Mouse (Mus musculus): Measurements from ENCODE around the gene Cela2a.

Gene Cela2a

DNA sequence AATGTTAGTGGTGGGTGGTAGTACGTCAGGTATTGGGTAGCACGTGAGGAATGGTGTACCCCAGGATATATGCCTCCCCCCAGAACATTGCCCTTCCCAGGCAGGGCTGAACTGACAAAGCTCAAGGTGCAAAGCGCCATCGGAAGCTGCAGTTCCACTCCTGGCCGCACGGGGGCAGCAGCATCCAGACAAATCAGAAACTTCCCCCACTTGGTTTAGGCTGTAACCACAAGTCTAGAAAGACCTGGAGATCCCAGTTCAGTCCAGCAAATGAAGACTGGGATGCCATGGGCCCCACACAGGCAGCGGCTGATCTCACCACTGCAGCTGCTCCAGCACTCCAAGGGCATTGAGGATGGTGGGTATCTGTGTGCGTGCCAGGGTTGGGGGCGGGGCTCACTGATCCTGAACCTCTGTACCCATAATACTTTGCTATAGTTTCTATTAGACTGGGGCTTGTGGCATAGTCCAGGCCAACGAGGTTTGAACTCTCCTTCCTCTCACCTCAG lies 31.5 kb upstream of the Cela2a start:
- DNase-seq, result peak; percentile 89 to 90

DNA sequence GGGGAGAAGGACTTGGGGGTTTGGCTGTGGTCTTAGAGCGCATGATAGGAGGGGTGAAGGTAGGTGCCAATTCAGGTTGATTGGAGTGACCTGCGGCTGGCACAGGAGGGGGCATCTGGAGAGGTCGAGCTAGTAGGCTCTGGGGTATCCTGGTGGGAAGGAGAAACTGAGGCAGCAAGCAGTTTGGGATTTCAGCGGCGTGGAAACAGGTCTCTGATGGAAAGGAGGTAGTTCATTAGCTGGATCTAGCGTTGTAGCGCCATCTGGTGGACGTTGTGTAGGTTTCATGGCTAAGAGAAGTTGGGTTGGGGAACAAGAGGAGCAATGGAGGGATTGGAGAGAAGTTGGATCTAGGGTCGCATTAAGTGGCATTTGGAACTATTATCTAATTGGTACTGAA lies 27.5 kb upstream of the Cela2a start:
- DNase-seq, result peak; percentile 71 to 74

DNA sequence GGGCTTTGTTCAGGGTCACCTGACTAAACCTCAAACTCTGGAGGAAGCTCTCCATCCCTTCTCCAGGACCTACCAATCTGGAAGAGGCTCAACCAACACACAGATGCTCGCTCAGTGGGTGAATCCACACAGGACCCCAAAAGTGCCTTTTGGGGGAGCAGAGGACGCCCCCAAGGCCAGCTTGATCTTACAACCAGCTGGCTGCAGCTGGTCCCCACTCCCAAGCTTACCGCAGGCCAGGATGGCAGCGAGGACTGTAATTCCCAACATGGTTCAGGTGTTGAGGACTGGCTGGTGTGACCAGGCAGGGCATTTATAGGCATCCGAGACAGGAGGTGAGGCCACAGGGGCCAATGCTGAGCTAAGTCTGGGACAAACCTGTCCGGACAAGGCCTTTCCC lies 20.0 kb upstream of the Cela2a start, which contains the start of gene Ctrc:
Gene Ctrc (minus strand): TSS at position 361 of the 400 bp plus-strand sequence.
- no peak for DNase-seq

DNA sequence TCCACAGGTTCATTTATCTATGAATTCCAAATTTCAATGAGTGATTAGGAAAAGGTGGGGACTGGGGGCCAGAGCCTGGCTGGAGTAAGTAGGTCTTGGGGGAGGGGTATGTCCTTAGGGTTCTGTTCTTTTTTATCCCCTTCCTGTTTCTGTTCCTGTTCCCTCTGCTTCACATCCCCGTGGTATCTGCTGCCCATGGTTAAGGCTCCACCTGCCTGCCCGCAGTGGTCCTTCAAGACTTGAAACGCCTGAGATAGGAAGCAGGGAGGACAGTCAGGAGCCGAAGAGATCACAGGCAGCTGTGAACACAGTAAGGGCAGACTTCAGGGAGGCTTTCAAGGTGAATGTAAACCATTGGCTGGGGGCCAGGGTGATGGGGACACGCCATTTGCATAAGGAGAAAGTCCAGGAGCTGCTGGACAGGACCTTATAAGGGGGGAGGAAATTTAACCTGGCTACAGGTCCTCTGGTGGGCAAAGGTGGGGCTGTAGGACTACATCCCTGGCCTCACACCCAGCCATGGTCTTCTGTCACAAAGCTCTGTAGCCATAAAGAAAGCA lies 8.7 kb upstream of the Cela2a start:
- DNase-seq, result peak in 1 of 2 experiments; percentile 34

DNA sequence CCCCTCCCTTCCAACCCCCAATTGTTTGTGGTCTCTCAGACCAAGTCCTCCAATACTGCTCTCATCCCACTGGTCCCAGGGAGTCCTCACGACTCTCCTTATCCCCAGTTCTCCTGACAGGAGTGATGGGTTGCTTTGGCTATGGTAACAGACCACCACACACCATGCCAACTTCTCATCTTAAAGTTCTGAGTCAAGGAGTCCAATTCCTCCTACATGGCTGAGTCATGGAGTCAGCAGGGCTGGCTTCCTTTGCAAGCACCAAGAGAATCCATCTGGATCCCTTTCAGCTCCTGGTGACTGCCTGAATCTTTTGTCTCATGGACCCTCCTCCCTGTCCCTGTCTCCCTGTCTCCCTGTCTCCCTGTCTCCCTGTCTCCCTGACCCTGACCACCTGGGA lies 8.0 kb upstream of the Cela2a start:
- no peak for DNase-seq

DNA sequence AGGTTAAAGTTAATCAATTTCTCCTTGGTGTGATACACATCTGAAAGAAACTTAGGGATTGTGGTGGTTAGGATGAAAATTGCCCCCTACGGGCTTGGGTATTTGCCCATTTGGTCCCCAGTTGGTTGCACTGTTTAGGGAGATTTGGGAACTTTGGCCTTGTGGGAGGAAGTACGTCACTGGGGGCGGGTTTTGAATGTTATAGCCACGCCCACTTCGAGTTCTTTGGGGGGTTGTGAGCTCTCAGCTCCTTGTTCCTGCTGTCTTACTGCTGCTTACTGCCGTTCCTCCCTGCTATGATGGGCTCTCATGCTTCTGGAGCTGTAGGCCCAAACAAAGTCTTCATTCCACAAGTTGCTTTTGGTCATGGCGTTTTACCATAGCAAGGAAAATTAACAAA lies 5.4 kb upstream of the Cela2a start:
- DNase-seq, result no peak

DNA sequence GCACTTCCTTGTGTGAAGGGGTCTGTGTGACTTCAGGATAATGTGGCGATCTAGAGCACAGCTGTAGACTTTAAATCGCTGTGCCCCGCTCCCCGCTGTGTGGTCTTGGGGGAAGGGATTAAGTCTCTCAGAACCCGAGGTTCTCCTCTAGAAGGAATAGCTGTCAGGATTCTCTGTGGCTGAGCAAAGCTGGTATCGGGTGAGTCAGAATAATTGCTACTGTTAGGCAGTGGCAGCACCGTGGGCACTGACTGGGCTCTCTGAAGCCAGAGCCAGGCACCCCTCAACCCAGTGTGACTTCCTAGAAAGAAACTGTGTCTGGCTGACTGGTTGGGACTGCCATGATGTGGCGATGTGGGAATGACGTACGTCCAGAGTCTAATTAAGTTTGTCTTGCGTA lies 4.4 kb upstream of the Cela2a start:
- no peak for DNase-seq

DNA sequence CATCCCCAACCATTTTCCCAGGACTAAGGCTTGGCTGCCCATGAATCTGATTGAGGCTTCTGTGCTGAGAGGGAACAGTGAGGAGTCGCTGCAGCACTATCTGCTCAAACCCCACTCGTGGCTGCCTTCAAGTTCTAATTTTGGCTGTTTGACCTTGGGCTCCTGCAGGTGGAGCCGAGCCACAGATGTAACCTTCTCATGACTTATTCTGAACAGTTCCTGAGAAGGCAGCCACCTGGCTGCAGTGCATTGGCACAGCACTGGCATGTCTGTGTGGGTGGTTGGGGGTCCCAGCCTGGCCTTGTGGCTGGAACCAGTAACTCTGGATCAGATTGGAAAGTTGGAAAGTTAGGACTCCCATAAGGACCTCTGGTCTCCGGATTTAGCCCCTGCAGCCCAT lies 2.2 kb upstream of the Cela2a start:
- no peak for DNase-seq

DNA sequence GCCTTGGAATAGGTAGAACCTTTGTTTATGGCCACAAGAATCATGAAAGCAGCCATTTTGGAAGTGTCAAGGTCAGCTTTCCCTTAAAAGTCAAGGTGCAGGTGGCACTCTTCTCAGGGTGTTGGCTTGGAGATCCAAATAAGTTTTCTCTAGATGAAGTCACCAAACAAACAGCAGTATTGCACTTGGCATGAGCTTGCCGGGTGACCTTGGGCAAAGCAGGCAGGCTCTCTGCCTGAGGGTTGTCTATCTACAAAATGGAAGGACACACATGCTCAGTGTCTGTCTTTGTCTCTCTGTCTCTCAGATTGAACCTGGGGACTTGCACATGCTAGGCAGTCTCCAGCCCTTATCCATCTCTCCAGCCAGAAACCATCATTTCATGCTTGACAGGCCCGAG lies 1.4 kb upstream of the Cela2a start:
- no peak for DNase-seq

DNA sequence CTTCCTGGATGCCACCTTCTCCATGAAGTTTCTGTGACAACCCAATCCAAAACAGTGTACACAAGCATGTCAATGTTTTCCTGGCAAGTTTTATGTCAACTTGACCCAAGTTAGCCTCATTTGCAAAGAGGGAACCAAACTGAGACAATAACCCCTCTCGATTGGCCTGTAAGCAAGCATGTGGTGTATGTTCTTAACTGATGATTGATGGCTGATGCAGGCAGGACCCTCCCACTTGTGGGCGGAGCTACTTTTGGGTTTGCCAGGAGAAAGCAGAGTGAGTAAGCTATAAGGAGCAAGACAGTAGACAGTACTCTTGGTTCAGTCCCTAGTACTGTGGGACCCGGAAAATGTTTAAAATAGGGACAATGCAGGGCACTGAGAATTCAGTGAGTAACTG lies 3.0 kb downstream of the Cela2a start:
- peak; percentile 29 to 43 for DNase-seq

DNA sequence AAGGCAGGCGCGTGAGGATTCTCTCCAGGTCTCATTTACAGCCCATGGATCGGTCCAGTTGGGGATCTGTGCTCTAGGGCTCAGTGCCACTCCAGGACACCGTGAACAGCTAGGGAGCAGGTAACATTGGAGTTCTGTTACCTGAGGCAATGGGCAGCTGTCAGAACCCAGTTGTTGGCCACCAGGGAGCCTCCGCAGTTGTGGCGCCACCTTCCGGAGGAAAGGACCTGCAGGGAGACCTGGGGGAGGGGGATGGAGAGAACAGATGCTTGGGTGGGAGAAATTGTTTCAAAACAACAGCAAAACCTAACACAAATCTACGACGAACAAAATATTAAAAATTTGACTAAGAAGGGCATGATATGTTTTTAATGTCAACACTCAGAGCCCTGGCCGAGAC lies 3.9 kb downstream of the Cela2a start:
- peak; percentile 64 to 68 for DNase-seq

DNA sequence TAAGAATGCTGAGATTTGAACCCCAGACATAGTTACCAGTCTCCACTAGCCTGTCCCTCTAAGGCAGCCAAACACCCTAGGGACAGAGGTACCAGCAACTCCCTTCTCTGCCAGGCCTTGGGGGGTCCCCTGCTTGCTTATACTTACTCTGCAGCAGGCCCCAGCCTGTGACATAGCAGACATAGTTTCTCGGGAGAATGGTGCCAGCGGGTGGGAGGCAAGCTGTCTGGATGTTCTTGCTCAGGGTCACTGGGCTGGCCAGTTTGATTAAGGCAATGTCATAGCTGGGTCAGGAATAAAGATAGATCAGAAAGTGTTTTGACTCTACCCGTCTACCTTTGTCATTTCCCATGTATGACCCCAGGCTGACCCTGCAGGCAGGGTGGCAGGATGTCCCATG lies 4.8 kb downstream of the Cela2a start:
- DNase-seq, result no peak

DNA sequence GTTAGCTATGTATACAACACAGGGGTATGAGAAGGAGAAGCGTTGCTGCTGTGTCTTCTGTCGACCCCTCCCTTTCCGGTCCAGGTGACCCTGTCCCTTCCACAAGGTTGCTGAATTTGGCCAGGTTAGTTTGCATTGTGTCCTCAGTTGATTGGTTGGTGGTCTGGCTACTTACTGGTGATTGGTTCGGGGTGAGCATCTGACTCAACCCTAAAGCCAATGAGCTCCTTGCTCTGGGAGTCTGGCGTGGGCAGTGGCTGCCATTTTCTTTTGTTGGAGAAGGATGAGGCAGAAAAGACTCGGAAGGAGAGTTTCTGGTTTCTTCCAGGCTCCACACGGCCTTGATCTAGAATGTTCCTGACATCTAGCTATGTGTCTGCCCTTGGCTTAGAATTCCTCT lies 6.6 kb downstream of the Cela2a start:
- no peak for DNase-seq

DNA sequence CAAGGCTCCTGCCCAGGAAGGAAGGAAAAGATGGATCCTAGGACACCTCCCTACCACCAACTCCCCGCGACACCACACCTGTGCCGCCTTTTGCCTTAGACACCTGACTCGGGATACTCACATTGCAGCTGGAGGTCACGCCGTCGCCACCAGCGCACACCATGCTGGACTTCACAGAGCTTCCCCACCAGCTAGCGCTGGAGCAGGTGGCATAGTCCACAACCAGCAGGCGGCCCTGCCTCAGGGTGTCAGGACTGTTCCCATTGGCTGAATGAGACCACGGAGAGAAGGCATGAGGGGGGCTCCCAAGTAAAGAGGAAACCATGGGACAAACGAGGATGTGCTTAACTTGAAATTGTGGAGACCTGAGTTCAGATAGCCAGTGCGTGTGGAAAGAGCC lies 7.1 kb downstream of the Cela2a start:
- DNase-seq, result no peak

DNA sequence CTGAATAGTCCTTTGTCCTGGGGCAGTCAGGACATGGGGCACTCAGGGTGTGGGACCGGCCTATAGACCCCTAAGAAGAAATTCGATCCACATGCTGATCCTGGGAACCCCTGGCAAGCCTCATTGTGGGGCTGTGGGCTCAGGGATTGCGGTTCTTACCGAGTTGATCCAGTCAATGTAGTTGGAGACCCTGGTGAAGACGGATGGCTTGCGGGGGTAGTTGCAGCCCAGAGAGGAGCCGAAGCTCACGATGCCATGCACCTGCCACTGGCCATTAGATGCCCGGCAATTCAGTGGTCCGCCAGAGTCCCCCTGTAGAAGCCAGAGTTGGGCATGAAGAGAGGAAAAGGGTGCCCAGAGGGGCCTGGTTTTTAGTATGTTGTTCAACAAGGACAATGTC lies 8.3 kb downstream of the Cela2a start:
- no peak for DNase-seq

DNA sequence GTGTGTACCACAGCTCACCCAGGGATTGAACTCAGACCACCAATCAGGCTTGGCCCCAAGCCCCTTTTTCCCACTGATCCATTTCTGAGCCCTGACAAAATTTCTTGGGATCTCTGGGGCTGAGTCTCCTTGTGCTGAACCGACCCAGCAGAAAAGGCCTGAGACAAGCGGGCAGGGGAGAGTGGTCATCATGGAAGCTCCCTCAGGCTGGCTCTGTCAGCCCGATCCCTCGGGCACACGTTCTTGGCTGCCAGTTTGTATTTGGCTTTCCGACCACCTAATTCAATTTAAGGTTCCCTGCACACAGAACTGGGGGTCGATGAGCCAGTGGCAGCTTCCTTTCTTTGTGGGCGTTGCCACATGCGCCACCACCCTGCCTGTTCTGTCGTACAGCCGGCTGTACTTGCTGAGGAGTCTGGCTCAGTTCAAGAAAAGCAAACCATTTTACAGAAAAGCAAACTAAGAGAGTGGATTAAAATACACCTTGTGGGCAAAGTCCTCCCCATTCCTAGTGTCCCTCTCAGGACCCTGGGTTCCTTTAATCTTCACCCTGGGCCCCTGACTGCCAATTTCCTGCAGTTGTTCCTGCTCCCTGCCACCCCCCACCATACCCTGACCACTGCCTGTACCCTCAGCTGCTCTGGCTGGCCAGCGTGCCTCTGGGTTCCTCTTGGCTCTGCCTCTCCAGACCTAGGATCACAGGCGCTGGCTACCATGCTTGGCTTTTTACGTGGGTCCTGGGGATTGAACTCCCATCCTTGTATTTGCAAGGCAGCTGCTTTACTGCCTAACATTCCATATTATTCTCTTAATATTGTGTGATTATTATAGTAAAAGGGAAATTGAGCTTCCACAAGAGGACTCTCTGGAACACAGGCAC lies 8.9 kb downstream of the Cela2a start:
- no peak for DNase-seq

DNA sequence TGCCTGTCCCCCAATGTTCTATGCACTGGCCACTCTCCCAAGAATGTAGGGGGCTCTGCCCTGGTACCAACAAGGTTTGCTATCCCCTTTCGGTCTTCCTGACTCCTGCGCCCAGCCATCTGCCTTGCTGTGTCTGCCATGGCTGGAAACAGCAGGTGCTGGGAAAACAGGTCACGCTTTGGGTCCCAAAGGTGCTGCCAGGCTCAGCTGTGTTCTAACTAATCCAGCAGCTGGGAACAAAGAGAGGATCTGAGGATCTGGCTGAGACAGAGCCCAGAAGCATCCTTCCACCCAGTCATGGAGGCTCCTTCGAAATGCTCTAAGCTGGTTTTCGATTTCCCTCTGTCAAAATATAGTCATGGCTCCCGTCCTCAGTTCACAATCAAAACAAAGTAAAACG lies 9.7 kb downstream of the Cela2a start:
- no peak for DNase-seq

DNA sequence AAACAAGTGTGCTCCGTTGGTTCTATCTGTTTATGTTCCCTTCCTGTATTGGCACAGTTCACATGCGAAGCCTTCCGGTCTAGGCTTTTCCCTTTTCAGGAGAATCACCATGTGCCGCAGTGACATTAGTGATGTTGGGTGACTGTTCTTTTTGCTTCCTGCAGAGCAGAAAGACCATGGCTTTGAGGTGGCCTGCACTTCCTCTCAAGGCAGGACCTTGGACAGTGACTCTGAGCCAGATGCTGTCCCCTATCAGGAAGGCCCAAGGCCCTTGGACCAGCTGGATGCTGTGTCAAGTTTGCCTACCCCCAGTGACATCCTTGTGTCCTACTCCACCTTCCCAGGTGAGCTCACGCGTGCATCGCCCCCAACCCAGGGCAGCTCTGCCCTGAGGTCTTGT lies 14.6 kb downstream of the Cela2a start:
- peak in 1 of 2 experiments; percentile 24 for DNase-seq

DNA sequence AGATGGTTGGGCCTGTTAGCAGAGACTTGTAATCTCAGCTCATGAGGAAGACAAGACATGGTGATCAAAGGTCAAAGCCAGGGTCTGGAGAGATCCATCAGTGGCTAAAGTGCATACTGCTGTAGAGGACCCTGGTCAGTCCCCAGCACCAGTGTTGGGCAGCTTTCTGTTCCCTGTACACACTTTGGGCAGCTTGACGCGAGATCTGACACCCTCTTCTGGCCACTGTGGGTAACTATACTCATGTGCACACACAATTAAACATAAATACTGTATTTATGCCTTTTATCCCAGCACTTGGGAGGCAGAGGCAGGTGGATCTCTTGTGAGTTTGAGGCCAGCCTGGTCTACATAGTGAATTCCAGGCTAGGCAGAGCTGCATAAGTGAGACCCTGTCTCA lies 15.0 kb downstream of the Cela2a start:
- no peak for DNase-seq

DNA sequence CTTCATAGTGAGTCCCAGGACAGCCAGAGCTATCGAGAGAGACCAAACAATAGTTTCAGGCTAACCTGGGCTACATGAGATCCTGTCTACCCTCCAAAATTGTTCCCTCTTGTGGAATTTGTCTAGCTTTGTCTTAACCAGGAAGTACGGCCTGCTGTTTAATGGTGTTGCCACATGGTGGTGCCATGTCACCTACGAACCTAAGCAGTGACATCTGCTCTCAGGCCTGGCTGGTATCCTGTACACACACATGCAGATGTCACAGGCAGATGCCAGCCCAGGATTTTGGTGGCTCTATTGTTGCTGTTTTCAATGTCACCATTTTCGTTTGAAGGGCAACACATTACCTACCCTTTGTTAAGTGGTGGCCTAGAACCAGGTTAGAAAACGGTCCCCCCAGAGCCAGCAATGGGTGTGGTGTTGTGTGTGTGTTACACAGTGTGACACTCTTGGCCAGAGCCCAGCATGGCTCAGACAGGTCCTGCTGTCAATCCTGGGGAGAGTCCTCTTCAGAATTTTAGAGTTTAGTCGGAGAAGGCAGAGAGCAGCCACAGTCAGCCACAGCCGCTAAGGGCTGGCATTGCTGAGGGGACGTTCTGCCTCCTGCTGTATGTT lies 16.0 kb downstream of the Cela2a start:
- peak in 1 of 2 experiments; percentile 20 for DNase-seq

DNA sequence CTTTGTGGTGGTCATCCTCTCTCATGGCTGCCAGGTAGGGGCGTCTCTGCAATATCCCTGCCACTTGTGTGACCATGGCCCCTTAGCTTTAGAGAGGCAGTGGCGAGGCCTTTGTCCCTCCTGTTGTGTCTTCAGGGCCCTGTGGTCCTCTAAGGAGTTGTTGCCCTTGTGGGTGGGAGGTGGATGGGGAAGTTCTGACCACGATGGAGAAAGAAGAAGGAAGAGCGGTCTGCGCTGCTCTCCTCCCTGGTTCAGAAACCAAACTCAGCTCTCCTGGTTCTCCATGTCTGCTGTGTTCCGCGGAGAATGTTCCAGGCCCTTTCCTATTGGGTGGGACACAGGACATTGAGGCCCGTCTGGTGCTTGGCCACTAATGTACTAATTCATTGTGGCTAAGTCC lies 20.1 kb downstream of the Cela2a start:
- no peak for DNase-seq

DNA sequence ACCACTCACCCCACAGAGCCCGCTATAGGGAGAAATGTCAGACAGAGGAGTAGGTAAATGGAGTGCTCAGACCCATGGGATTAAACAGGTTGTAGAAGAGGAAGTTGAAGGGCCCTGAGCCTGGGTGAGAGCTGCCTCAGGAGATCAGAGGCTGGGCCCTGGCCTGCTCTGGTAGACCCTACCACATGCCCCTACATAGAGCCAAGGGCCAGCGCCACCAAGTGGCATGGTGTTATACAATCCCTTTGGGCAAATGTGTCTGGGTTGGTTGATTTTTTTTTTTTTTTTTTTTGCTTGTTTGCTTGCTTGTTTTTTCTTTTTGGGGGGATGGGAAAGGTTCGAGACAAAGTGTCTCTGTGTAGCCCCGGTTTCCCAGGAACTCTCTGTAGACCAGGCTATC lies 21.9 kb downstream of the Cela2a start:
- DNase-seq, result no peak

DNA sequence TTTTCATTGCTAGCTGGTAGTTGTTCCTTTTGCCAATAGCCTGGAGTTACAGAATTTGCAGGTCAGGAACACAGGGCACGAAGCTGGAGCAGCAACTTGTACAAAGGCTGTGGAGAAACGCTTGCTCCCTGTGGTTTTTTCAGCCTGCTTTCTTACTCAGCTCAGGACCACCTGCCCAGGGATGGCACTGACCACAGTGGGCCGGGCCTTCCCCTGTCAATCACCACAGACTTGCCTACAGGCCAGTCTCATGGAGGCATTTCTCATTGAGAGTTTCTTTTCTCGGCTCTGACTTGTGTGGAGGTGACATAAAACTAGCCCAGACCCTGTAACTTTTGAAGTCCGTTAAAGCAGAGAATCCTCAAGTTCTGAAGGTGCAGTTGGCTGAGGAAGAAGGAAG lies 28.4 kb downstream of the Cela2a start:
- DNase-seq, result no peak

DNA sequence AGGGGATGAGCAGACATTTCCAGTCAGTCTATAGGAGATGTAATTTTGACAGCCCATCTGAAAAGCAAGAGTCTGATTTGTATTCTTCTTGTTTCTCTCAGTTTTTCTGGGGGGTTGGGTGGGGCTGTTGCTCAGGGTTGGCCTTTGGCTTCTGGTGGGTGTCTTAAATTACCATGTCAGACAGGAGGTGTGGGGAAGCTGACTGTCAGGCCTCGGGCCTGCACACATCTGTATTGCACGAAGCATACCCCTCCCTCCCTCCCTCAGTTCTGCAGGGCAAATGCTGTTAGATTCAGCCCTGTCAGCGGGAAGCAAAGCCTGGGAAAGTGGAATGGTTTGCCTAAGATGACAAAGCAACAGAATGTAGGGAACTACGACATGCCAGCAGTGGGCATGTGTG lies 29.0 kb downstream of the Cela2a start:
- no peak for DNase-seq

All from kidney, postnatal 4 days (tissue).